Mouse (Mus musculus) fibroblast of lung, adult 2 months (primary cell): ENCODE measurements around the gene Gm28230.

ENCODE experiments used
- DNase-seq: peaks from one replicate; pipeline ENCODE4 v3.0.0-alpha.2; 2011; ENCODE audit warnings: low read depth

The Gm28230 gene

DNA sequence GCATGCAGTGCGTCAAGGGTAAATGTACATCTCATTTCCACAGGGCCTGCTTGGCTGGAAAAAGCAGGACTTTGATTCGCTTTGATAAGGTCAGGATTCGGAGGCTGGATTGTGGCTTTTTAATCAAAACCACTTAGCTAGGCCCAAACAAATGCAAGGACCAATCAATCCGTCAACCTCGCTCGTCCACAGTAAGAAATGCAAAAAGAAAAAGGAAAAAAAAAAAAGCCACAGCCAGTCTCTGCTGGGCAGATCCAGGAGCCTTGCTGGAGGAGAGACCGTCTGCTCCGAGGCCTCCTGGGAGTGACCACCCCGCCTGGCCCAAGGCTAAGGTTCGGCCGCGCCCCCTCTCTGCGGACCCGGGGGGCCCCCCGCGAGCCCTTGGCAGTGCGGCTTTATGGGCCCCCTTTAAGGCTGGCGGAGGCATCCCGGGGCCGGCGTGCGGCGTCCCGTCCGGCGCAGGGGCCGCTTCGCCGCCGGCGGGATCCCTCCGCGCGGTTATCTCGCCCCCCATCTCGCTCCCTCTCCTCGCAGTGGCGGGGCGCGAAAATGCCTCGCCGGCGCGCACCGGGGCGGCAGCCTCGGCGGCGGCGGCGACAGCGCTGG is 22.0 kb upstream of the Gm28230 start, which contains the start of gene Hoxd8:
Gene Hoxd8, plus strand, starts transcription at position 223 of the 606 bp plus-strand sequence.
- DNase-seq: no peak

DNA sequence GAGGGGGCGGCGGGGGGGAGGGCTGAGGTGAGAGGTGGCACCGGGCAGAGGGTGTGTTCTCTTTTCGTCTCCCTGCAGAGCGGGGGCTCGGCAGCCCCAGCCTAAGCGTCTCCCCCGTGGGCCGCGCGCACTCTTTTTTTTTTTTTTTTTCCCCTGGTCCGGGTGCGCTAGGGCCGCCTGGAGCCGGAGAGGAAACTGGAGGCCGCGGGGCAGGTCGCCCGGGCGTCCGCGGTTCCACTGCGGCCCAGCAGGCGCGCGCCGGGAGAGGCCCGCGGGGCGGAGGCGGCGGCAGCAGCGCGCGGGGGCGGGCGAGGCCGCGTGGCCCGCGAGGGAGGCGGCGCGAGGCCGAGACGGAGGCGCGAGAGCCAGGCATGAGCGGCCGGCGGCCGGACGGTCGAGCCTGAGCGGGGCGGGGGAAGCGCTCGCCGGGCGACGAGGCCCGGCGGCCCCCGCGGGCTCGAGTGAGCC is 21.5 kb upstream of the Gm28230 start:
- DNase-seq: no peak

GRCm38 (mm10) chr2:74705467-74706089 is 20.9 kb upstream of the Gm28230 start:
- DNase-seq: no peak

GRCm38 (mm10) chr2:74706393-74706960 is 20.1 kb upstream of the Gm28230 start:
- no peak for DNase-seq

DNA sequence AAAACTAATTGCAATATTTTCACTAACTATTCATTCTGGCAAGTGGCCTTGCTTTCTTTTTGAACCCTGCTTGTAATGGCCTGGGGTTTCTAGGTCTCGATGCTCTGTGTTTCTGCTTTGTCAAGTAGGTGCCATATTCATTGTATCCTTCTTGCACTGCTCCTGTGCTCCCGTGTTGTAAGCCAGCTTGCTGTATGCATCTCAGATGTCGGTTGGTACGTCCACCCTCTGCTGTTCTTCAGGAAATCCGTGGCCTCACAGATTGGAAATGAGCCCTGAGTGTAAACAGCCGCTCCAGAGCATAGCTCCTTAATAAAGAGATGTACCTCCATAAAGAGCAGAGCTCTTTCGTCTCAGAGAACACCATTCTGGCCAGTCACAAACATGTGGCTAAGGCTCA is 18.9 kb upstream of the Gm28230 start:
- no peak for DNase-seq

- DNase-seq: no peak
Observed at GRCm38 (mm10) chr2:74708676-74709075, 17.9 kb upstream of the Gm28230 start.

- no peak for DNase-seq
Observed at GRCm38 (mm10) chr2:74709465-74710419, 16.8 kb upstream of the Gm28230 start.

GRCm38 (mm10) chr2:74710929-74711543 is 15.5 kb upstream of the Gm28230 start:
- no peak for DNase-seq

- DNase-seq: no peak
Observed at GRCm38 (mm10) chr2:74711721-74712621, 14.6 kb upstream of the Gm28230 start, which contains the start of the genes Hoxd3 and Hoxd4. Gene Hoxd3 (plus strand): TSS chr2:74711927. Gene Hoxd4 (plus strand): TSS chr2:74711929.

- DNase-seq: no peak
Observed at GRCm38 (mm10) chr2:74713239-74714150, 13.0 kb upstream of the Gm28230 start.

- no peak for DNase-seq
Observed at GRCm38 (mm10) chr2:74714156-74714789, 12.3 kb upstream of the Gm28230 start.

- DNase-seq: no peak
Observed at GRCm38 (mm10) chr2:74714881-74715280, 11.6 kb upstream of the Gm28230 start.

DNA sequence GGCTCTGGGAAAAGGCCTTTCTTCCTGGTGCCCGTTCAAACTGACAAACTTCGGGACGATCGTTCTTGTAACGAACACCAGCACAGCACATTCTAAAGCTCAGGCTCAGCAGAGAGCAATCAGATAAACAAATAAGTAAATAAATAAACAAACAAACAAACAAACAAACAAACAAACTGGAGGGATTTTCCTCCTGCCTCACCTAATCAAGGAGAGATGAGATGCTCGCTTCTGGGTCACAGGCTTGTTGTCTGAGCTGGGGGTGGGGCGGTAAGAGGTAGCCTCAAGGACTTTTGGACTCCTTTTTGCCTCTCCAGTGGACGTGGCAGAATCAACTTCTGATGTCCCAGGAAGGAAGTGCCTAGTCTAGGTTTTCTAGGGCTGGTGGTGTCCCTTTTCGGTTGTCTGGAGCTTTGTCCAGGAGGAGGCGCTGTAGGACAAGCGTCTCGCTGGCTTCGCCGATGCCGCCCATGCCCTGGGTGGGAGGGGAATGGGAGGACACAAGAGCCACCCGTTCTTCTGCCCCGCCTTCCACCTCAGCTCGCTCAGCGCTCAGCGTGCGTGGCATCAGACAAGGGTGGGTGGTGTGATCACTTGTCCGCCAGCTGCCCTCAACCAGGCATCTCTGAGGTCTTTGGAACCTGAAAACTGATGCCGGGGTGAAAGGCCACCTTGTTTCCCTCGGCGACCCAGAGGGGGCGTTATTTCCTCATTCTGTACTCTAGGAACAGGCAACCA is 10.9 kb upstream of the Gm28230 start:
- no peak for DNase-seq

DNA sequence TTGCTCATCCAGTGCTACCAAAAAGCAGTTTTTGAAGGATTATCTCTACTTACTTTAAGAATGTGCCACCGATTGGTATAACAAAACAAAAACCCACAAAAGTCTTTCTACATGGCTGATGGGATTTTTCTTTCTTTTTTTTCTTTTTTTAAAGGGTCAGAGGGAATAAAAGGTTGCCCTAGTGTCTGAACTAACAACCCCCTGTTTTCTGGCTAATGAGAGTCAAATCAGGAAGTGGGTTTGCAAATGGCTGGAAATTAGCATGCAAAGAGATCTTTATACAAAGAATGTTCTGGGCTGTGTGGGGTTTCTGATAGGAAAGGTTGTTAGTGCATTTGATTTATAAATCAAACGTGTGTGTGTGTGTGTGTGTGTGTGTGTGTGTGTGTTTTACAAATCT is 6.1 kb upstream of the Gm28230 start:
- no peak for DNase-seq

DNA sequence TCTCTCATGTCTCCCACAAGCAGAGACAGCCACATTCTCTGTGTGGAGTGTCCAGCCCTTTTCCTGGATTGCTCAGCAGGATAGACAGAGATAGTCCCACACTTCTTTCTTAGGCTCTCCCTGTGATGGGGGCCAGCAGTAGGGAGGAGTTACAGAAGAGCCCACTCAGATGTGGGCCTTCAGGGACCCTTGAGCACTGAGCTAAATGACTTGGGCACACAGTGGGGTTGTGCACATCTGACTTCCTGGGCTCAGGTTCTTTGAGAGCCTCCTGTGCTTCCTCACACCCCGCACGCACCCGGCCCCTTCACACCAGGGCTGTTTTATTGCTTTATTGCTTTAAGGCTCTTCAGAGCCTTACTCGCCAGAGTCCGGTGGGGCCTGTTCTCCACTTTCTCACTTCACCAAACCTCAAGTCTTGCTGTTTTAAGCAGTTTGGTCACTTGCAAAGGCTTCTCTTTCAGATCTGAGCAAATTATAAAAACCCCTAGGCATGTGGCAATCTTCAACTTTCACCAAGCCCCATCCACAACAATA is 5.5 kb upstream of the Gm28230 start:
- DNase-seq: no peak

- DNase-seq: no peak
Observed at GRCm38 (mm10) chr2:74721882-74722281, 4.6 kb upstream of the Gm28230 start.

- DNase-seq: no peak
Observed at GRCm38 (mm10) chr2:74722949-74723348, 3.6 kb upstream of the Gm28230 start.
